ENCODE assay signal across 7 mouse cellular contexts in genomic region chr12:113097749-113098281, GRCm38 (mm10). TPM values are rescaled to one million over a fixed set of nuclear protein-coding genes. Genes with fewer than 3 reads are reported as not detected.
DNase-seq lines count a peak whose midpoint lies in the region; ATAC-seq and TF ChIP-seq lines count a peak whose summit lies in the region.

Gene Mta1, plus strand, starts transcription at chr12:113098278.

- CTCF ChIA-PET in Patski (lab: Charles Lee), result no interaction called here

- peak within 1 kb of the TSS; percentile 92 for H3K4me2 ChIP-seq in forebrain, embryonic 12.5 days
- H3K4me2 ChIP-seq in lung, postnatal 0 days (replicated peaks; ENCODE audit: low read depth, low read length), result peak within 1 kb of the TSS; percentile 98

- POLR2A ChIA-PET in Patski (lab: Charles Lee), result interaction anchor here (0.8 to 1.0 kb wide), 2 partner anchors 24 to 84 kb away, joined by 3 read pairs; partner anchors contain the start of gene Tex22

- no peaks in the 10 kb centered on the region for H3K27me3 ChIP-seq in Patski
- H3K27me3 ChIP-seq in forebrain, embryonic 12.5 days, result no peaks in the 10 kb centered on the region
- no peaks in the 10 kb centered on the region for H3K27me3 ChIP-seq in lung, postnatal 0 days (replicated peaks; ENCODE audit: insufficient read depth, low read length)

- WGBS in forebrain, embryonic 12.5 days, result 3% methylated on average over 13 of the region's 53 CpGs
- 4% methylated on average over 16 of the region's 53 CpGs for WGBS in lung, postnatal 0 days

- H3K4me3 ChIP-seq in brown adipose tissue, adult 24 weeks (ENCODE audit: insufficient read depth, low read depth, low read length), result peak within 1 kb of the TSS; percentile 96
- H3K4me3 ChIP-seq in forebrain, embryonic 12.5 days (replicated peaks), result peak within 1 kb of the TSS; percentile 99
- peak within 1 kb of the TSS; percentile 84 for H3K4me3 ChIP-seq in layer of hippocampus, adult 2 months
- H3K4me3 ChIP-seq in lung, postnatal 0 days (ENCODE audit: low read depth, low read length), result peak within 1 kb of the TSS; percentile 89

- peaks cover 22% of the 10 kb centered on the region for H3K4me1 ChIP-seq in brown adipose tissue, adult 24 weeks (ENCODE audit: control insufficient read depth, insufficient read depth, insufficient read length, low read length)
- H3K4me1 ChIP-seq in forebrain, embryonic 12.5 days, result peaks cover 36% of the 10 kb centered on the region
- no peaks in the 10 kb centered on the region; the same call in 1 of the 2 replicates for H3K4me1 ChIP-seq in lung, postnatal 0 days (ENCODE audit: insufficient read depth, low read depth, low read length)

- no peaks in the 10 kb centered on the region; the same call in 1 of the 2 replicates for H3K36me3 ChIP-seq in forebrain, embryonic 12.5 days (replicated peaks)
- H3K36me3 ChIP-seq in lung, postnatal 0 days (ENCODE audit: insufficient read depth, low read length), result no peaks in the 10 kb centered on the region

- peak within 1 kb of the TSS; percentile 5; the same call in 1 of the 2 replicates for H3K27ac ChIP-seq in brown adipose tissue, adult 24 weeks (replicated peaks; ENCODE audit: low read depth, low read length)
- peak within 1 kb of the TSS; percentile 87 for H3K27ac ChIP-seq in forebrain, embryonic 12.5 days
- H3K27ac ChIP-seq in layer of hippocampus, adult 2 months, result peak within 1 kb of the TSS; percentile 94
- peak within 1 kb of the TSS; percentile 84 for H3K27ac ChIP-seq in lung, postnatal 0 days (ENCODE audit: low read length)

- TF ChIP-seq EP300 in lung, postnatal 0 days (IDR thresholded peaks at IDR 0.05), result no peak

- peak within 1 kb of the TSS; percentile 100 for H3K9ac ChIP-seq in forebrain, embryonic 12.5 days
- peak within 1 kb of the TSS; percentile 95 for H3K9ac ChIP-seq in lung, postnatal 0 days (replicated peaks; ENCODE audit: low read depth)

- no peak for TF ChIP-seq CTCF in Patski (IDR thresholded peaks at IDR 0.05)
- TF ChIP-seq CTCF in layer of hippocampus, adult 2 months (conservative IDR thresholded peaks at IDR 0.05), result no peak
- no peak for TF ChIP-seq CTCF in lung, postnatal 0 days (IDR thresholded peaks at IDR 0.05)

- intact Hi-C loops in heart, postnatal 14 days (cut with DNase I), result no loop called here

- in situ Hi-C loops in Patski (cut with MboI; ENCODE audit: low pct_unique_long_range_greater_than_20kb), result no loop called here

- no peaks in the 10 kb centered on the region for H3K9me3 ChIP-seq in forebrain, embryonic 12.5 days
- H3K9me3 ChIP-seq in lung, postnatal 0 days (ENCODE audit: low read length), result no peaks in the 10 kb centered on the region

- peak; percentile 45 for ATAC-seq in Patski
- peak; percentile 82 for ATAC-seq in forebrain, embryonic 12.5 days (ENCODE audit: low FRiP score)
- peak; percentile 71 for ATAC-seq in lung, postnatal 0 days

- no peak for DNase-seq in Patski (ENCODE audit: low read depth, low spot score)
- peak; percentile 70 to 78 for DNase-seq in heart, postnatal 14 days
- peak in 1 of 2 experiments; percentile 45 for DNase-seq in layer of hippocampus, adult 2 months (ENCODE audit: low spot score in 2 of 2)
- DNase-seq in lung, postnatal 0 days (ENCODE audit: low spot score), result peak; percentile 77
- peak; percentile 72 for DNase-seq in retina, postnatal 1 day

RNA-seq across cellular contexts. Expression of gene Mta1, which starts in this region (rescaled TPM):
- 95.8 TPM for polyA plus RNA-seq in Patski (2021)
- polyA plus RNA-seq in brown adipose tissue, adult 24 weeks (2012; ENCODE audit: insufficient read depth, insufficient read length, missing spikeins), result 19.6 and 20.6 TPM in 2 replicates
- 22.2 and 22.7 TPM in 2 replicates for polyA plus RNA-seq in forebrain, embryonic 12.5 days (2016; fragmentation: Nextera tagmentation; extraction: Ambion mirVana)
- 10 to 100 TPM; 45.1 to 46.8 TPM for total RNA-seq in heart, postnatal 14 days (2021)
- 10 to 100 TPM; 76.0 to 76.9 TPM for total RNA-seq in layer of hippocampus, adult 2 months (2021)
- polyA plus RNA-seq in lung, postnatal 0 days (2015; fragmentation: Nextera tagmentation; extraction: Ambion mirVana), result 10.5 and 12.2 TPM in 2 replicates

Comparison
In these comparisons a context has a peak if more than half of its experiments do, and no peak if none do; other contexts are left out.
1. H3K27ac ChIP-seq: peak in every context shown above with its lines; median percentile 94 in layer of hippocampus, adult 2 months; 87 in forebrain, embryonic 12.5 days; 84 in lung, postnatal 0 days; 5 in brown adipose tissue, adult 24 weeks.